Mouse (Mus musculus) midbrain, postnatal 0 days (tissue): Measurements from ENCODE around the gene Msrb3. TPM values are rescaled to one million over a fixed set of nuclear protein-coding genes. Genes with fewer than 3 reads are reported as not detected.

Experiments used
- ATAC-seq: fragments of 200-750 bp; cut with Nextera tagmentation; 2 replicates; pipeline ENCODE4 v1.8.0; 2017; ENCODE audit warnings: moderate number of reproducible peaks, mild to moderate bottlenecking, moderate TSS enrichment, moderate library complexity; ENCODE audit not compliant: low FRiP score
- DNase-seq: peaks from one replicate; pipeline ENCODE4 v3.0.0-alpha.2; 2015; ENCODE audit warnings: low spot score
- H3K27ac ChIP-seq: fragments of 300-500 bp; sonication (generic); 2 replicates; pipeline ENCODE4 v1.5.1; 2014; ENCODE audit warnings: low read depth, mild to moderate bottlenecking, low read length, mixed read lengths
- H3K27me3 ChIP-seq: fragments of 300-500 bp; sonication (generic); 2 replicates; pipeline ENCODE4 v1.6.1; 2014; ENCODE audit warnings: low read length, control low read depth, mixed read lengths; ENCODE audit not compliant: insufficient read depth
- H3K36me3 ChIP-seq: fragments of 300-500 bp; sonication (generic); 2 replicates; pipeline ENCODE4 v1.6.1; 2014; ENCODE audit warnings: low read length, control low read depth, mixed read lengths; ENCODE audit not compliant: insufficient read depth
- H3K4me1 ChIP-seq: fragments of 300-500 bp; sonication (generic); 2 replicates; pipeline ENCODE4 v1.6.1; 2014; ENCODE audit warnings: mild to moderate bottlenecking, control low read depth, antibody characterized with exemption, low read length, mixed read lengths; ENCODE audit not compliant: insufficient read depth
- H3K4me2 ChIP-seq: fragments of 300-500 bp; sonication (generic); 2 replicates; pipeline ENCODE4 v1.6.1; 2014; ENCODE audit warnings: low read depth, mild to moderate bottlenecking, low read length, mixed read lengths; ENCODE audit not compliant: poor library complexity, severe bottlenecking
- H3K4me3 ChIP-seq: fragments of 300-500 bp; sonication (generic); 2 replicates; pipeline ENCODE4 v1.5.1; 2014; ENCODE audit warnings: low read depth, mild to moderate bottlenecking, low read length, moderate library complexity
- H3K9ac ChIP-seq: fragments of 300-500 bp; sonication (generic); replicated peaks from 2 replicates; pipeline ENCODE4 v1.6.1; 2014; ENCODE audit warnings: mild to moderate bottlenecking, low read length, moderate library complexity, mixed read lengths; ENCODE audit not compliant: poor library complexity, severe bottlenecking
- H3K9me3 ChIP-seq: fragments of 300-500 bp; sonication (generic); 2 replicates; pipeline ENCODE4 v1.6.1; 2016; ENCODE audit warnings: low read length, control low read depth
- CTCF ChIP-seq: IDR thresholded peaks from 2 replicates; pipeline ENCODE4 v1.5.1; 2016; ENCODE audit warnings: antibody characterized with exemption, mild to moderate bottlenecking
- WGBS: fragments of 180-500 bp; shearing (Covaris S2); extraction: QIAGEN DNeasy Blood & Tissue Kit; methylation state at CpG from one replicate; pipeline ENCODE4 v1.1.7; 2014; 5-methylcytosine and 5-hydroxymethylcytosine counted together
- polyA plus RNA-seq: library from polyadenylated mRNA; unstranded; fragments of >200 nt; fragmentation: Nextera tagmentation; extraction: Ambion mirVana; gene quantifications from 2 replicates; pipeline ENCODE4 v1.2.1, GENCODE M21; 2015
- total RNA-seq: library from RNA; depleted of rRNA; stranded (reverse); fragments of >200 nt; gene quantifications from 2 replicates; pipeline ENCODE4 v1.2.3, GENCODE M21; 2014

Msrb3 gene
- total and polyA plus RNA-seq, 2 experiments from 2014 or later: 0.72 to 5.6 TPM

DNA sequence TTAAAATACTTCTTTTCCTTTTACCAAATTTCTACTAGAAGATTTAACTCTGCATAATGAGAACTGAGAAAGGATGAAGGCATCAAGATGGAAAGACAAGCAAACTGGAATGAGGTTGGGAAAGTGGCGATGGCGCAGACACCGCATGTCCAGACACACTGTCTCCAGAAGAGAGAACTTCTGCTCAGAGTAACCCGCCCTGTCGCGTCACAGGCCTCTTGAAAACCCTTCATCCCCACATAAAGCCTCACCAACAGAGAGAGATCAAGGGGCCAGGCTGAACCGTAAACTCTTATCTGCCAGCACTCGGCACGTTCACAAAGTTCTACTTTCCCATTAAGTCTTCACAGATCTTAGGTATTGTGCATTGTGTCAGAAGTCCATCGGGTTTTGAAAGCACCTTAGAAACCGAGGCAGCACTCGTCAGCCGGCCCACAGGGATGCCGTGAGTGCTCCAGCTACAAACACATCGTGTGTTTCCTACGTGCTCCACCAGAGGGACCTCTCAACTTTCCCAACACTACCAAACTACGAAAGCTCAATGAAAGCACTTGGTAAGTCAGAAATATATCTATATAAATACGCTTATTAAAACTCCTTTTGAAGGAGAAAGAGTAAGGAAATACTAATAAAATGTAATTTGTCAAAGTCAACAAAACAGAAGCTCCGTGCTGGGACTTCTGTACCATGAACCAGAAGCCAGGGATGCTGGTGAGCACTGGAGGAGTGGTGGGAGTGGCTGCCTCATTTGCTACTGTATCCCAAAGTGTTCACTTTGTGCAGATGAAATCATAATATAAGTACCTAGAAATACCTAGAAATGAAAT is 39.4 kb upstream of the Msrb3 start:
- Histone ChIP-seq H3K9ac (no peak overlapping the region), H3K4me1 (no peaks in the 10 kb centered on the region), H3K9me3 (no peaks in the 10 kb centered on the region), H3K27ac (no peak overlapping the region), H3K27me3 (no peaks in the 10 kb centered on the region), H3K4me3 (no peak overlapping the region), H3K36me3 (no peaks in the 10 kb centered on the region), H3K4me2 (no peak overlapping the region)
- TF ChIP-seq CTCF: peak; percentile 80
- DNase-seq (peak; percentile 63), ATAC-seq (no peak)
- 48% methylated on average over 19 of the region's 19 CpGs for WGBS

DNA sequence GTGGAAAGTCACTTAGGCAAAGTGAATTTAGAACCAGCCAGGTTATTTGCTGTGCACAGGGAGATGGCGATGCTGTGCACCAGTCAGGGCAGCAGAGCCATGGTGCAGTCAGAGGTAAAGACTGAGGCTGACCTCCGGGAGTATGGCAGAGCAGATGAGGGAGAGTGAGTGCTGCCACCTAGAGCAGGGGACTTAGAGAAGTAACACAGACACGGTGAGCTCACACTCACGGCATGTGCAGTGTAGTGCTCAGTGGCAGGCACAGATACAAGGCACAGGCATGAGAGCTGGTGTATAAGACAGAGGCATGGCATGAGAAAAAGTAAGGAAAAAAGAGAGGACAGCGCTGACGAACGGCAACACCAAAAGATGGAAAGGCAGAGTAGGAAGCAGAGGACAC is 30.6 kb upstream of the Msrb3 start:
- ATAC-seq (no peak), DNase-seq (no peak)
- Histone ChIP-seq H3K27ac (no peak overlapping the region), H3K4me1 (no peaks in the 10 kb centered on the region), H3K4me3 (no peak overlapping the region), H3K36me3 (peaks cover 5% of the 10 kb centered on the region; the same call in 1 of the 2 replicates), H3K27me3 (no peaks in the 10 kb centered on the region), H3K9me3 (no peaks in the 10 kb centered on the region), H3K4me2 (no peak overlapping the region), H3K9ac (no peak overlapping the region)
- WGBS: 77% methylated on average over 7 of the region's 7 CpGs
- peak; percentile 11; the same call in 1 of the 2 replicates for TF ChIP-seq CTCF

DNA sequence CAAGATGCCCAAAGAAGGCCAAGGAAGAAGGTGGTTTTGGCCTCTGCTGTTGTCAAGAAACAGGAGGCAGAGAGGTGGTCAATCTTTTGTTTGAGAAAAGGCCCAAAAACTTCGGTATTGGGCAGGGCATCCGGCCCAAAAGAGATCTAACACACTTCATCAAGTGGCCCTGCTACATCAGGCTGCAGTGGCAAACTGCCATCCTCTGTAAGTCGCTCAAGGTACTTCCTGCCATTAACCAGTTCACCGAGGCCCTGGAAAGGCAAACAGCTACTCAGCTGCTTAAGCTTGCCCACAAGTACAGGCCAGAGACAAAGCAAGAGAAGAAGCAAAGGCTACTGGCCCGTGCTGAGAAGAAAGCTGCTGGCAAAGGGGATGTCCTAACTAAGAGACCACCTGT is 29.3 kb upstream of the Msrb3 start:
- DNase-seq (no peak), ATAC-seq (no peak)
- H3K27ac ChIP-seq: no peak overlapping the region
- no peak overlapping the region for H3K9ac ChIP-seq
- no peaks in the 10 kb centered on the region for H3K9me3 ChIP-seq
- H3K4me2 ChIP-seq: no peak overlapping the region
- no peak overlapping the region for H3K4me3 ChIP-seq
- H3K4me1 ChIP-seq: no peaks in the 10 kb centered on the region
- no peaks in the 10 kb centered on the region for H3K27me3 ChIP-seq
- peaks cover 5% of the 10 kb centered on the region; the same call in 1 of the 2 replicates for H3K36me3 ChIP-seq
- TF ChIP-seq CTCF: no peak
- 89% methylated on average over 5 of the region's 5 CpGs for WGBS

DNA sequence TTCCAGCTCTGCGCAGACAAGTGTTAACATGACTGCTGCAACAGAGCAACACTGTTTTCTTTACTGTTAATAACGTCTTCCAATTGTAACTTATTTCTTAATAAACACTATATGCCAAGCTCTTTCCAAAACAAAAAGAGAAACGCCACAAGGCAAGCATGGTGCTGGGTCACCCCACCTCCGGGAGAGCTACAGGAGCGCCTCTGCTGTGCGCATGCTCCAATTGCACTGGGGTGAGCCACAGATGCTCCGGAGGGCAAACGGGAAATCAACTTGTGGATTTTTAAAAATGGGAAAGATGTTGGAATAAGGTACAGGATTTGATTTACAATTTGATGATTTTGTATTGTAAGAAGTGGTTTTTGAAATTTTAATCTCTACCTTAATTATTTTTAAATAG is 27.3 kb upstream of the Msrb3 start:
- no peak for DNase-seq
- Histone ChIP-seq H3K4me1 (no peaks in the 10 kb centered on the region), H3K27me3 (no peaks in the 10 kb centered on the region), H3K36me3 (peaks cover 5% of the 10 kb centered on the region; the same call in 1 of the 2 replicates), H3K27ac (no peak overlapping the region), H3K4me3 (no peak overlapping the region), H3K4me2 (no peak overlapping the region), H3K9ac (no peak overlapping the region), H3K9me3 (no peaks in the 10 kb centered on the region)
- 94% methylated on average over 8 of the region's 8 CpGs for WGBS
- TF ChIP-seq CTCF: no peak
- no peak for ATAC-seq

DNA sequence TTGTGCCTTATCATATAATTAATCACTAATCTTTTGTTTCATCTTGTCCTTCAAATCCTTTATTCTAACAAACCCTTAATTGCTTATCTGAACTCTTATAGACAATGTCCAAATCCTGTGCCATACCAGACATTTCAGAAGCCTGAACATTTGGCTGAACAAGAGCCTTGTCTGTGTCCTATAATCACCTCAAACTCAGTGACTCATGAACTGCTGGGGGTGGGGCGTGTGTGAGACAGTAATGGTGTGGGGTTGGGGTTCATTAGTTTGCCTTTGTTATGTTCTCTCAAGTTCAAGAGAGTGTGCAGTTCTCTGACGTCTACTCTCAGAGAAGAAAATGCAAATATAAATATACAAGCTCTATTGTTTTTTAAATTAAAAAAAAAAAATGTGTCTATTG is 22.6 kb upstream of the Msrb3 start:
- H3K4me2 ChIP-seq: no peak overlapping the region
- no peak overlapping the region for H3K9ac ChIP-seq
- no peak for DNase-seq
- H3K9me3 ChIP-seq: no peaks in the 10 kb centered on the region
- H3K4me1 ChIP-seq: no peaks in the 10 kb centered on the region
- peaks cover 9% of the 10 kb centered on the region; the same call in 1 of the 2 replicates for H3K36me3 ChIP-seq
- H3K27me3 ChIP-seq: no peaks in the 10 kb centered on the region
- WGBS: 69% methylated on average over 2 of the region's 2 CpGs
- no peak for ATAC-seq
- no peak overlapping the region for H3K27ac ChIP-seq
- no peak for TF ChIP-seq CTCF
- no peak overlapping the region for H3K4me3 ChIP-seq

DNA sequence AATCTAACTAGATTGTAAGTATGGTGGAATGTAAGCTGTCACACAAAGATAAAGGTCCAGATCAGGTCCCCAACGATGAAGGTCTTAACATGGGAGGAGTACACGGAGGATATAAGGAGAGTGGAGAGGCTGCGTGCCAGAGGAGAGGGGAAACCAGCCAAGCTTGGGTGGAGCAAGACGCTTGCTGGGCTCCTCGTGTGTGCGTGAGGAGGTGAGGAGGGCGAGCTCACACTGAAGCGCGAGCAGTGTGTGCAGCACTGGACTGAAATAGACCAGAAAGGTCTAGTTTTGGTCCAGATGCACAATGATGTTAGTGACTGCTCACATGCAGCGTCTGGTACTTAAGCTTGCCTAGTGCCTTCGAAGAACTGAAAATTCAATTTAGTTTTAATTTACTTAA is 21.7 kb upstream of the Msrb3 start:
- H3K27me3 ChIP-seq: no peaks in the 10 kb centered on the region
- ATAC-seq: no peak
- H3K4me2 ChIP-seq: no peak overlapping the region
- DNase-seq: no peak
- no peak overlapping the region for H3K27ac ChIP-seq
- H3K36me3 ChIP-seq: 0 out of 2 replicates have a peak, but pooled peaks cover 6% of the 10 kb centered on the region
- no peaks in the 10 kb centered on the region for H3K4me1 ChIP-seq
- no peaks in the 10 kb centered on the region for H3K9me3 ChIP-seq
- no peak overlapping the region for H3K4me3 ChIP-seq
- no peak overlapping the region for H3K9ac ChIP-seq
- TF ChIP-seq CTCF: no peak
- 79% methylated on average over 11 of the region's 11 CpGs for WGBS
